In genomic region chr8:8258855-8259254, GRCm38 (mm10) we compare ENCODE assay signal across 27 mouse cellular contexts.
DNase-seq lines count a peak whose midpoint lies in the region; ATAC-seq and TF ChIP-seq lines count a peak whose summit lies in the region.
"Had no signal": no experiment of that assay in that cellular context is flagged by ENCODE, and none has a peak within 500 bp of the region (broad histone marks: within the 10 kb centered on the region; RNA-seq: fewer than 3 reads in every experiment).

No protein-coding gene starts in this region.

- no peak for TF ChIP-seq POLR2A in limb, embryonic 14.5 days (IDR thresholded peaks at IDR 0.05; ENCODE audit: borderline replicate concordance, extremely low read depth, insufficient read depth, insufficient read length)

- H3K9ac ChIP-seq in forebrain, embryonic 12.5 days = no peak overlapping the region
- H3K9ac ChIP-seq in forebrain, embryonic 13.5 days = no peak overlapping the region
- no peak overlapping the region for H3K9ac ChIP-seq in midbrain, embryonic 16.5 days (ENCODE audit: low read depth, low read length)
- H3K9ac ChIP-seq in neural tube, embryonic 12.5 days = no peak overlapping the region
- H3K9ac ChIP-seq in limb, embryonic 14.5 days (ENCODE audit: low read depth, low read length, severe bottlenecking) = no peak overlapping the region
- H3K9ac ChIP-seq: heart, embryonic 13.5 days; liver, embryonic 12.5 days; liver, postnatal 0 days; neural tube, embryonic 13.5 days had no signal

- H3K27me3 ChIP-seq in forebrain, embryonic 12.5 days = peaks cover 15% of the 10 kb centered on the region; the same call in 1 of the 2 replicates
- H3K27me3 ChIP-seq in forebrain, embryonic 13.5 days = 0 out of 2 replicates have a peak, but pooled peaks cover 5% of the 10 kb centered on the region
- H3K27me3 ChIP-seq in midbrain, embryonic 10.5 days (ENCODE audit: low read depth, poor library complexity, severe bottlenecking) = peaks cover 15% of the 10 kb centered on the region
- H3K27me3 ChIP-seq in midbrain, embryonic 16.5 days (ENCODE audit: control insufficient read depth, insufficient read depth, low read depth, low read length) = no peaks in the 10 kb centered on the region; the same call in 1 of the 2 replicates
- no peaks in the 10 kb centered on the region for H3K27me3 ChIP-seq in neural tube, embryonic 12.5 days (replicated peaks)
- H3K27me3 ChIP-seq in limb, embryonic 14.5 days (ENCODE audit: control insufficient read depth, insufficient read depth, low read length) = no peaks in the 10 kb centered on the region
- H3K27me3 ChIP-seq: heart, embryonic 13.5 days; liver, embryonic 12.5 days; megakaryocyte, embryonic 14.5 days; neural tube, embryonic 13.5 days; Patski had no signal

- no peak overlapping the region for H3K4me3 ChIP-seq in forebrain, embryonic 12.5 days (replicated peaks)
- H3K4me3 ChIP-seq in forebrain, embryonic 13.5 days = no peak overlapping the region
- no peak overlapping the region for H3K4me3 ChIP-seq in midbrain, embryonic 10.5 days
- H3K4me3 ChIP-seq in midbrain, embryonic 16.5 days (ENCODE audit: low read depth, low read length) = no peak overlapping the region
- H3K4me3 ChIP-seq in neural tube, embryonic 12.5 days = no peak overlapping the region
- H3K4me3 ChIP-seq in limb, embryonic 14.5 days (replicated peaks; ENCODE audit: low read length) = no peak overlapping the region
- H3K4me3 ChIP-seq: erythroblast, embryonic 14.5 days; heart, embryonic 13.5 days; liver, embryonic 12.5 days; megakaryocyte, embryonic 14.5 days; neural tube, embryonic 13.5 days had no signal

- no peak overlapping the region for H3K27ac ChIP-seq in forebrain, embryonic 12.5 days
- H3K27ac ChIP-seq in forebrain, embryonic 13.5 days = no peak overlapping the region
- 0 out of 2 replicates have a peak overlapping the region, but pooled peaks have one; percentile 76 for H3K27ac ChIP-seq in midbrain, embryonic 10.5 days (replicated peaks)
- no peak overlapping the region for H3K27ac ChIP-seq in midbrain, embryonic 16.5 days (ENCODE audit: low read length)
- no peak overlapping the region for H3K27ac ChIP-seq in neural tube, embryonic 12.5 days
- no peak overlapping the region for H3K27ac ChIP-seq in limb, embryonic 14.5 days (replicated peaks; ENCODE audit: low read depth, low read length)
- H3K27ac ChIP-seq: heart, embryonic 13.5 days; liver, embryonic 12.5 days; neural tube, embryonic 13.5 days had no signal

- 0 out of 2 replicates have a peak, but pooled peaks have one; percentile 30 for ATAC-seq in forebrain, embryonic 12.5 days (ENCODE audit: low FRiP score)
- no peak for ATAC-seq in forebrain, embryonic 13.5 days
- no peak for ATAC-seq in midbrain, embryonic 16.5 days
- ATAC-seq in neural tube, embryonic 12.5 days (ENCODE audit: low FRiP score, low read depth) = peak; percentile 63; the same call in 1 of the 2 replicates
- ATAC-seq in limb, embryonic 14.5 days (ENCODE audit: low FRiP score, low read depth) = 0 out of 2 replicates have a peak, but pooled peaks have one; percentile 9
- ATAC-seq: forebrain, embryonic 16.5 days; intestine, embryonic 16.5 days; liver, embryonic 12.5 days; liver, postnatal 0 days; lung, postnatal 0 days; Patski had no signal

- no peaks in the 10 kb centered on the region for H3K36me3 ChIP-seq in forebrain, embryonic 12.5 days (replicated peaks)
- H3K36me3 ChIP-seq in forebrain, embryonic 13.5 days (ENCODE audit: poor library complexity, severe bottlenecking) = no peaks in the 10 kb centered on the region
- no peaks in the 10 kb centered on the region for H3K36me3 ChIP-seq in midbrain, embryonic 10.5 days
- H3K36me3 ChIP-seq in midbrain, embryonic 16.5 days (ENCODE audit: control insufficient read depth, insufficient read depth, low read length) = no peaks in the 10 kb centered on the region
- H3K36me3 ChIP-seq in neural tube, embryonic 12.5 days = no peaks in the 10 kb centered on the region
- no peaks in the 10 kb centered on the region for H3K36me3 ChIP-seq in limb, embryonic 14.5 days (ENCODE audit: control insufficient read depth, insufficient read depth, low read length)
- H3K36me3 ChIP-seq: heart, embryonic 13.5 days; liver, embryonic 12.5 days; neural tube, embryonic 13.5 days had no signal

- peak overlapping the region; percentile 34; the same call in 1 of the 2 replicates for H3K4me2 ChIP-seq in forebrain, embryonic 12.5 days
- no peak overlapping the region for H3K4me2 ChIP-seq in forebrain, embryonic 13.5 days
- H3K4me2 ChIP-seq in midbrain, embryonic 16.5 days (ENCODE audit: low read length) = no peak overlapping the region
- H3K4me2 ChIP-seq in neural tube, embryonic 12.5 days (replicated peaks) = no peak overlapping the region
- no peak overlapping the region for H3K4me2 ChIP-seq in limb, embryonic 14.5 days (replicated peaks; ENCODE audit: low read depth, low read length, severe bottlenecking)
- H3K4me2 ChIP-seq: liver, embryonic 12.5 days had no signal

- DNase-seq in midbrain, embryonic 10.5 days (ENCODE audit: low spot score) = no peak
- DNase-seq in neural tube, embryonic 10.5 days (ENCODE audit: extremely low spot score, low spot score) = no peak
- DNase-seq in limb, embryonic 14.5 days (ENCODE audit: low spot score) = no peak
- DNase-seq in gastrocnemius, adult 18-20 months (ENCODE audit: low spot score) = no peak
- DNase-seq: adrenal gland, postnatal 10 days; cerebellum, adult 9-10 months; cerebellum, postnatal 36 days; gastrocnemius, postnatal 10 days; heart, postnatal 14 days; kidney, adult 8-10 months; layer of hippocampus, adult 9-11 months; liver, postnatal 0 days; thymus, adult 2 months; thymus, postnatal 36 days had no signal

- H3K4me1 ChIP-seq in forebrain, embryonic 12.5 days = peaks cover 9% of the 10 kb centered on the region
- peaks cover 7% of the 10 kb centered on the region for H3K4me1 ChIP-seq in forebrain, embryonic 13.5 days
- peaks cover 14% of the 10 kb centered on the region for H3K4me1 ChIP-seq in midbrain, embryonic 10.5 days
- H3K4me1 ChIP-seq in midbrain, embryonic 16.5 days (ENCODE audit: control insufficient read depth, insufficient read depth, low read length) = 0 out of 2 replicates have a peak, but pooled peaks cover 5% of the 10 kb centered on the region
- no peaks in the 10 kb centered on the region; the same call in 1 of the 2 replicates for H3K4me1 ChIP-seq in neural tube, embryonic 12.5 days
- 0 out of 2 replicates have a peak, but pooled peaks cover 6% of the 10 kb centered on the region for H3K4me1 ChIP-seq in limb, embryonic 14.5 days (ENCODE audit: control insufficient read depth, insufficient read depth, low read length)
- H3K4me1 ChIP-seq: liver, embryonic 12.5 days; megakaryocyte, embryonic 14.5 days had no signal

- WGBS in forebrain, embryonic 12.5 days = 52% methylated on average over 7 of the region's 7 CpGs
- 49% methylated on average over 7 of the region's 7 CpGs for WGBS in forebrain, embryonic 13.5 days
- 74% methylated on average over 7 of the region's 7 CpGs for WGBS in midbrain, embryonic 10.5 days
- WGBS in midbrain, embryonic 16.5 days = 51% methylated on average over 7 of the region's 7 CpGs
- WGBS in neural tube, embryonic 12.5 days = 70% methylated on average over 7 of the region's 7 CpGs
- WGBS in limb, embryonic 14.5 days = 76% methylated on average over 7 of the region's 7 CpGs

- no peaks in the 10 kb centered on the region for H3K9me3 ChIP-seq in forebrain, embryonic 12.5 days
- no peaks in the 10 kb centered on the region for H3K9me3 ChIP-seq in forebrain, embryonic 13.5 days (replicated peaks)
- H3K9me3 ChIP-seq in midbrain, embryonic 10.5 days (replicated peaks) = no peaks in the 10 kb centered on the region
- no peaks in the 10 kb centered on the region for H3K9me3 ChIP-seq in midbrain, embryonic 16.5 days (replicated peaks; ENCODE audit: control insufficient read depth, low read length, poor library complexity, severe bottlenecking)
- H3K9me3 ChIP-seq in neural tube, embryonic 12.5 days = no peaks in the 10 kb centered on the region
- no peaks in the 10 kb centered on the region for H3K9me3 ChIP-seq in limb, embryonic 14.5 days (ENCODE audit: control insufficient read depth, low read length)
- H3K9me3 ChIP-seq: heart, embryonic 13.5 days; liver, embryonic 12.5 days; neural tube, embryonic 13.5 days had no signal

Comparison
In these comparisons a context has a peak if more than half of its experiments do, and no peak if none do; other contexts are left out.
1. ATAC-seq: peak in forebrain, embryonic 12.5 days (single experiment), neural tube, embryonic 12.5 days (single experiment) and limb, embryonic 14.5 days (single experiment); none in forebrain, embryonic 13.5 days (single experiment) and midbrain, embryonic 16.5 days (single experiment).